Mouse (Mus musculus): ENCODE measurements around the gene Cep95. TPM values are rescaled to one million over a fixed set of nuclear protein-coding genes. Genes with fewer than 3 reads are reported as not detected.

Cep95 gene
- 1.0 and 1.6 TPM in 2 replicates for polyA plus RNA-seq (2012)

DNA sequence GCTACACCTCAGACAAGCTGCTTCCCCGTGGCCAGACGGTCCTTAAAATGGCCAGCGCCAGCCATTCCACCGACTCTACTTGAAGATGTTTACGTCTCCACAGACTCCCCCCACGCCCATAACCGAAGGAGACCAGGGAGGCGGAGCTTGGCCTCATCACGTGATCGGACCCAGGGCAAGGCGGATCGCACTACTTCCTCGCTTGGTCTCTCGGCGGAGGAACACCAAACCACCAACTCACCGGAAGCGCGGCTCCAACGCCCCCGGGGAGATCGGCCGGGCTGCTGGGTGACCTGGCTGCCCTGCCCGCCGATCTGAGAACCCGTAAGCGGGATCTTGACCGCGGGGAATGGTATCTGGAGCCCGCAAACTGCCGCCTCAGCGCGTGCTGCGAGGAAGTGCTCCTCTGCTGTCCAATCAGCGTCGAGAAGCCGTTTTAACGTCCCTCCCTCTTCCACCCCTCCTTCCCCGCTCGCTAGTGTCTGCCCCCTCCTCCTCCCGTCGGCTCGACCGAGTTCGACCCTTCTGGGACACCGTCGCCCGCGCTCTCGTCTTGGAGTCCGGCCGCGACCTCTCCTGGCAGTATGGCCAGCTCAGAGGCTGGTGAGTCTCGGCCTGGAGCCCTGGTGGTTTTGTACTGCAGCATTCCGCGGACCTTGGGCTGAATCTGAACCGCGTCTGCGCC, at the start of gene Cep95, which contains the start of gene Ddx5:
TSS of gene Cep95 (plus strand) at position 478 of the 685 bp plus-strand sequence.
TSS of gene Ddx5 (minus strand) at position 411 of the 685 bp plus-strand sequence.
- no peak for TF ChIP-seq GATA1 (IDR thresholded peaks at IDR 0.05; ENCODE audit: low read length)

DNA sequence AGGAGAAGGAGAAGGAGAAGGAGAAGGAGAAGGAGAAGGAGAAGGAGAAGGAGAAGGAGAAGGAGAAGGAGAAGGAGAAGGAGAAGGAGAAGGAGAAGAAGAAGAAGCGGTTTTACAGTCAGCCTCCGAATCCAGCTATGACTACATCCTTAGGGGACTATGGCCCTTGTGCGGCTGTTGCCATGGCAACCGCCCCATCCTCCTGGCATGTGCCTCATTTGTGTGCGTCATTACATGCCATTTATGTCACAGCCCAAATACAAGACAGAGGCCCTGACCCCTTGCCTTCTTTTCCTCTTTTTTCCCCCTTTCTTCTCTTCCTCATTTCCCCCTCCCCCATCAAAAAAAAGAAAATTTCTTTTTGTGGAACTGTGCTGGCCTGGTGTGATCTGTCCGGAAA, 47.8 kb upstream of the Cep95 start:
- no peak for TF ChIP-seq GATA1 (IDR thresholded peaks at IDR 0.05; ENCODE audit: low read length)

DNA sequence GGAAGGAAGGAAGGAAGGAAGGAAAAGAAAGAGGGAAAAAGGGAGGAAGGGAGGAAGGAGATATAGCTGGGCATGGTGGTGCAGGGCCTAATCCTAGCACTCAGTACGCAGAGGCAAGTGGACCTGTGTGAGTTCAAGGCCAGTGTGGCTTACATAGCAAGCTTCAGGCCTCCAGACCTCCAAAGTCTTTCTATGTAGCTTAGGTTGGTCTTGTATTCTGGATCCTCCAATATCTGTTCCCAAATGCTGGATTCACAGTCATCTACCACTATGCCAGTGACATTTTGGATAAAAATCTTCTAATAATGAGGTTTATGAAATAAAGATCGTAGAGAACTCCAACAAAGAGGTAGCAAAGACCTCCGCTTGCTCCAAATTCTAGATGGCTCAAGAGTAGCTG, 47.2 kb upstream of the Cep95 start:
- no peak for TF ChIP-seq GATA1 (IDR thresholded peaks at IDR 0.05; ENCODE audit: low read length)

DNA sequence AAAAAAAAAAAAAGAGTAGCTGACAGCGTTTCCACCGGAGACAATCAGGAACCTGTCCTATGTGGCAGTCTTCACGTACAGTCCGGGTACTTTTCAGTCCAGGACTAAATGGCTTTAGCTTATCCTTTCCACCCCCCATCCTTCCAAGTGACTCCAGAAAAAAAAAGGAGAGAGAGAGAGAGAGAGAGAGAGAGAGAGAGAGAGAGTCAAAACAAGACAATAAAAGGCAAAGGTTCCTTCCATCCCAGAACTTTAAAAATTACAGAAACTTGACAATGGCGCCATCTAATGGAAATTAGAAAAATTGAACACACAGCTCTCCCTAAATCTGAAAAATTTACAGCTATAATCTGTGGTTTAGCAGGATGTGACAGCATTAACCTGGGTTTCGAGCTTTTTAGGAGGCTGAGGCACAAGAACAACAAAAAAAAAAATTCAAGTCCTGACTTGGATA, 46.6 kb upstream of the Cep95 start:
- no peak for TF ChIP-seq GATA1 (IDR thresholded peaks at IDR 0.05; ENCODE audit: low read length)

DNA sequence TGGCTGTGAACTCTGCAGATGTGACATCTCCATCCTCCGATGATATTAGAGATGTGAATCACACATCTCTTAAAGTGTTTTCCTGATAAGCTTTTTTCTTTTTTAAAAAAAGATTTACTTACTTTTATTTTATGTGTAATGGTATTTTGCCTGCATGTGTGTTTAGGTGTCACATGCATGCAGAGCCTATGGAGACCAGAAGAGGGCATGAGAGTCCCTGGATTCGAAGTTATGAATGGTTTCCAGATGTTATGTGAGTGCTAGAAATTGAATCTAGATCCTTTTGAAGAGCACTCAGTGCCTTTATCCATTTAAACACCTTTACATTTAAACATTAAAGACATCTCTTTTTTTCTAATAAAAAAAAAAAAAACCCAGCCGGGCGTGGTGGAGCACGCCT, 44.1 kb upstream of the Cep95 start:
- TF ChIP-seq GATA1 (IDR thresholded peaks at IDR 0.05; ENCODE audit: low read length): no peak

DNA sequence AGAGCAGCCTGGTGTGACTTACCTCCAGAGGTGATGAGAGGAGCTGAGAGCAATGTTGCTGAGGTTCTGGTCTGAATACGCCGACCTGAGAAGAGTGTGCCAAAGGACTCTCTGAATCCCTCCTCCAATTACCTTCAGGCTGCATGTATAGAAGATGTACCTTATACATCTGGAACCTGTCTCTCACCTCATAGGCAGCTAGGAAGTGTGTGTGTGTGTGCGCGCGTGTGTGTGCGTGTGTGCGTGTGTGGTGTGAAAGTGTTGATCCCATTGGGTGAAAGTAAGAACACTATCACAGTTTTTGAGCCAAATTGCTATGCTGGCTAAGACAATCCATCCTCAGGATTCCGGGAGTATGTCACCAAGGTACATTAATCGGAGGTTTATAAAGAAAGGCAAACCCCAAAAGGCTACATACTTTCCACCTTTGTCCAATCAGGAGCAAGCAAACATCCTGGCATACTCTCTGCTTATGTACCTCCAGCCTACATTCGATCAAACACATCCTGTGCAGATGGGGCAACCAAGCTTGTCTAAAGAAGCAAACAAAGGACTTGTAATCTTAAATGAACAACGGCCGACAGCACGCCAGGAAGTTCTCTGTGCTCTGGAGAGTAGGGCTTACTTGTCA, 38.8 kb upstream of the Cep95 start, which contains the start of gene Pecam1:
TSS of gene Pecam1 (minus strand) at position 508 of the 631 bp plus-strand sequence.
- TF ChIP-seq GATA1 (IDR thresholded peaks at IDR 0.05; ENCODE audit: low read length): no peak

DNA sequence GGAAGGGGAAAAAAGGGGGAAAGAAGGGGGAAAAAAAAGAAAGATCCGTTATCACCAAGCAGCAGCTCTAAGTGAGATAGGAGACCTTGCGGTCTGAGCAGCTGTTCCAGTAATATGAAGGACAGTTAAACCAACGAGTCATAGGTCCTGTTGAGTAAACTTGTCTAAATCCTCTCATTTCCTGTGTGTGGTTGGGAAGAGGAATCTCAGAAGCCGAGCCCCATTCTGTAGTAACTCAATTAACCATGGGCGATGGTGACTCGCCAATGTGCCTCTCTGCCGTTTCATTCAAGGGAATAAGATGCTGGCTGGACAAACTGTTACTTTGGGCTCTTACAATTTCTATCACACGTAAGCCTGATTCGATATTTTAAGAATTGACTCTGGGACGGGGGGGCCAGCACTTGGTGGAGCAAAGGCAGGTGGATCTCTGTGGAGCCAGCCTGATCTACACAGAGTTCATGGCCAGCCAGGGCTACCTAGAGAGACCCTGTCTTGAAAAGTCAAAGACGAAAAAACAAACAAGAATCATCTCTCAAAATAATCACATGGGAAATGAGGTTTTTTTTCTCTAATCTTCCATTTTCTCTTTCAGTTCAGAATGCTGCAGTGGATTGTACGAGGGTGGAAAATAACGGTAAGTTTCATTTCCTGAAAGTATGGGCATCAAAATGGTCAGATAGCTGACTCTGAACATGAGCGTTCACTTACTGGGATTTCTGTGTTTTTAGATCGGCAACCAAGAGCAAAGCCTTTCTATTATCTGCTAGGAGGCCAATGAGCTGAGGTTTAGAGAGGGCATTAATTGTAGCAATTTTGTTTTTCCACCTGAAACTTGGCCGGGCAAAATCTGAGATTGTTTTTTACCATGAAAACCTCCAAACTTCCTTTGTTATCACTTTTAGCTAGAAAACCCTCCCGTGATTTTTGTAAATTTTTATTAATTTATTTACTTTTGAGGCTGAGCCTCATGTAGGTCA, 37.7 kb upstream of the Cep95 start, which contains the start of gene Milr1:
TSS of gene Milr1 (plus strand) at position 188 of the 980 bp plus-strand sequence.
- no peak for TF ChIP-seq GATA1 (IDR thresholded peaks at IDR 0.05; ENCODE audit: low read length)

DNA sequence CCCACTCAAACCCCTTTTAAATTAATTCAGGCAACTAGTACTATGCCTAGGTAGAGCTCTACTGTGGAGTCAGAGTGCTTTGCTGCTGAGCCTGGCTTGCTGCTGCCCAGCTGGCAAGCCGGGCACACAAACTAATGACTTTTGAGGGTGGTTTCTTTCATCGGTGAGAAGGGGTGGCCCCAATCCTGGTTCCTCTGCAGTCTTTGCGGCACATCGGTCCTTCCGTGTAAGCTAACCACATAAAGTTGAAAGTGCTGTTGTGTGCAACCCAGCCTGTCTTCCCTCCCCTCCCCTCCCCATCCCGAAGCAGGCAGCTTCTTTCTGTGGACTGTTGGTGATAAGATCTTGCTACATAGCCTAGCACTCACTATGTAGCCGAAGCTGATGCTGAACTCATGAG, 36.9 kb upstream of the Cep95 start:
- no peak for TF ChIP-seq GATA1 (IDR thresholded peaks at IDR 0.05; ENCODE audit: low read length)

DNA sequence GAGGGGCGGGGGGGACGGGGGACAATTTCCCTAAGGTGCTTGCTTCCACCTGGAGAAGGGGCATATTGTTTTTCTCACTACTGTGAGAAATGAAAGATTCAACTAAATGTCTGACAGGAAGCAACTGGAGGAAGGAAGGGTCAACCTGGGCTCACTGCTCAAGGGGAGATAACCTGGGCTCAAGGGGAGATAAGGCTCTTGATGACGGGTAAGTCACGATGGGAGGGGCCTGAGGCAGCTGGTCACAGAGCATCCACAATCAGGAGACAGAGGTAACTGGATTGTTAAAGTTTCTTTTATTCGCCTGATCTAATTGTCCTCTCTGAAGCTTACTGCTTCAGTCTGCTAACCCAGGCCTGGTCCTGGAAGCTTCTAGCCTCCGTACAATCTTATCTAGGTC, 35.7 kb upstream of the Cep95 start:
- TF ChIP-seq GATA1 (IDR thresholded peaks at IDR 0.05; ENCODE audit: low read length): no peak

DNA sequence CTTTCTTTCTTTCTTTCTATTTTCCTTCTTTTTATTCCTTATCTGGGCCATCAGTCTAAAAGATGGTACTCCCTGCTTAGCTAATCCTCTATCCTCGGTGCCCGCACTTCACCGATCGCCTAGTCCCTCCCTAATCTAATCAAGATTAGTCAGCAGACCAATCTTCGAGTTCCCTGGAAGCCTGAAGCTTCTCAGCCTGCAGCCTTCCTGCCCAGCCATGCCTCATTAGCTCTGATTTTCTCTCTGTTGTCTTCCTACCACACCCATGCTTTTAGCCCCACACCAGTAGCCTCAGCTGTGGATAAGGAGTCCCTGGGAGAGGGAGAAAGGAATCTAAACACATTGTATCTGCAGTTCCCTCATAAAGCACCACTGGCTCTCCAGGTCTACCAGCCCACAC, 33.5 kb upstream of the Cep95 start:
- no peak for TF ChIP-seq GATA1 (IDR thresholded peaks at IDR 0.05; ENCODE audit: low read length)

DNA sequence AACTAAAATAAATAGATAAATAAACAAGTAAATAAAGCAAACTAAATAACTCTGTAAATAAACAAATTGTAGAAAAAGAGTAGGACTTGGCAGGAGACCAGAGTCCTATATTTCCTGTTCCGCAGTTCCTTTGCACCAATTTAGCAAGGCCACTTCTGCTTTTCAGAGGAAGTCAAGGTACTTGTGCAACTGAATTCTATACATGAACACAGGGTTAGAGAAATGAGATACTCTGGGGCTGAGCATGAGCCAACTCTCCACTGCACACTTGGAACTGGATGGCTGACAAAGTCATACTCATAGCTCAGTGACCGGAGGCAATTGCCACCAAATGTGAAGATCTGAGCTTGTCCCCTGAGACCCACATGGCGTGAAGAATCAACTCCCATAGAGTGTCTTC, 30.0 kb upstream of the Cep95 start:
- TF ChIP-seq GATA1 (IDR thresholded peaks at IDR 0.05; ENCODE audit: low read length): no peak

DNA sequence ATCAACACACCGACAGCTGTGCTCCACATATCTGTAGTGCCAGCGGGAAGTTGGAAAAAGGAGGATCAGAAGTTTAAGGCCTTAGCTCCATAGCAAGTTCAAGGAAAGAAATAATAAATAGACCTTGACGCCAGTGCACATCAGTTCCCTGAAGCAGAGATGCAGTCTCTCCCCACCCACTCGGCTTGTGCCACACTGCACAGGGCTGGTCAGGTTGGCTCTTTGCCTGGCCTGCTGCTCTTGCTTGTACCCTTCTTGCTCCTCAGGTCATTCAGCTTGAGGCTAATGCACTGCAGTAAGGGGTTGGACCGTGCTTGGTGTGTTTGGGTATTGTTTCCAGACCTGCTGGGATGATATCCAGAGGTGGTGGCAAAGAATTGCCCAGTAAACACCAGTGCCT, 28.5 kb upstream of the Cep95 start:
- TF ChIP-seq GATA1 (IDR thresholded peaks at IDR 0.05; ENCODE audit: low read length): no peak

DNA sequence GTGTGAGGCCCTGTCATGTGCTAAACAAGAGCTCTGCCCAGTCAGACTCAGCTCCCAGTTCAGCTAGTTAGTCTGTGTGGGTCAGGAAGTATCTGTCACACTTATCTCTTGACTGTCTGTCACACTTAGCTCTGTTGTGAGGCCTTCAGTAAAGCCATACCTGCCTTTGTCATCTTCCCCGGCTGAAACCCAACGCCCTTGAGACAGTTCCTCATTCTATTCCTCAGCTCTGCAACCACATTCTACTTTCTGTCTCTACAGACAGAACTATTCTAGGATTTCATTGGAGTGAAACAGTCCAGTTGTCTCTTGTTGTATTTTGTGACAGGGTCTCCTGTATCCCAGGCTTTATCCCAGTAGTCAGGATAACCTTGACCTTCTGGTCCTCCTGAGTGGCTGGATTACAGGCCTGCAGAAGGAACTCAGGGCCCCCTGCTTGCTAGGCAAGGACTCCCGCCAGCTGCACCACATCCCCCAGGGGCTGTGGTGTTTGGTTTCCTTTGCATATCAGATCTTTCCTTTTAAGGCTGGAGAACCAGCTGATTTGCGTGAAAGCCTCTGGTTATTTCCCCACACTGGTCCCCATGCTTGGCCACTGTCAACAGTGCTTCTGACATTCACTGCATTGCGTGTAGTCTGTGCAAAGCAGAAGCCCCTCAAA, 26.8 kb upstream of the Cep95 start:
- TF ChIP-seq GATA1 (IDR thresholded peaks at IDR 0.05; ENCODE audit: low read length): no peak

DNA sequence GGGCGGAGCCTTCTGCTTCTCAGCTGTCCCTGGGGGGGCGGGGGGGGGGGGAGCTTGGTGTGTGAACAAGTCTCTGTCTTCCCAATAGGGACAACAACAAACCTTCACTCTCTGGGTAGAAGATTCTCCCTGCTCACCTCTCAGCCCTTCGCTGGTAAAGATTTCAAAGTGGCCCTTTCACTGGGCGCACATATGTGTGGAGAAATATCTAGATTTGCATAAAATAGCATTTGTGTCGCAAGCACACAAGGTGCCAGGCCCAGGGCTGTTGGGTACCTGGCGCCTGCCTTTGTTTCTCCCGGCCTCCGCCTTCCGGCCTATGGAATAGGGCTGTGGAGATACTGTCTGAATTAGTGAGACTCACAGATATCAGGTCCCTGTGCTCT, 26.3 kb upstream of the Cep95 start:
- TF ChIP-seq GATA1 (IDR thresholded peaks at IDR 0.05; ENCODE audit: low read length): no peak

DNA sequence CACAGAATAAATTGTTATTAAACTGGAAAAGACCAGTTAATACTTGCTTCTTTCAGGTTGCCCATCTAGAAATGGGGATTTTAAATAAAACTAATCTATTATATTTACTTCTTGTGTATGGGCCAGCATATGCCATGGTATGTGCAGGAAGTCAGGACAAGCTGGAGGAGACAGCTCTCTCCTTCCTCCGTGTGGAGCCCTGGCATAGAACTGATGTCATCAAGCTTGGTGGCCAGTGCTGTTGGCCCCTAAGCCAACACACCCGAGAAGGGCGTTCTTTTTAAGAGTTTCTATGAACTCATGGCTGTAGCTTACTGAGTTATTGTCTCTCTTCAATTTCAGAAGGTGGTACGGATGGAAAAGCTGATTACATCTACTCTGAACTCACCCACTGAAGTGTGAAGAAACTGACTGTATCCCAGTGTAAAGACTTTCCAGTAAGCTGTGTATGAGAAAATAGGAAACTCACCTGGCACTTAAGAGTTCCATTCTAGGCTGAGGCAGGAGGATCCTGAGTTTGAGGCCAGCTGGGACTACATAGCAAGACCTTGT, 22.4 kb upstream of the Cep95 start:
- no peak for TF ChIP-seq GATA1 (IDR thresholded peaks at IDR 0.05; ENCODE audit: low read length)
